Mouse (Mus musculus) kidney, embryonic 15.5 days (tissue): Measurements from ENCODE around the gene Lrch3. TPM values are rescaled to one million over a fixed set of nuclear protein-coding genes. Genes with fewer than 3 reads are reported as not detected.
"Not testable (repeated sequence)": the region's sequence is repeated elsewhere in the genome, so short reads cannot be mapped to it uniquely, and the experiment has no call there.

Experiments
- ATAC-seq: fragments of 200-750 bp; cut with Nextera tagmentation; replicated peaks from 2 replicates; pipeline ENCODE4 v1.8.0; 2017; ENCODE audit warnings: moderate TSS enrichment; ENCODE audit not compliant: low FRiP score
- H3K27ac ChIP-seq: fragments of 300-500 bp; sonication (generic); 2 replicates; pipeline ENCODE4 v1.5.1; 2015; ENCODE audit warnings: mild to moderate bottlenecking, inconsistent platforms
- H3K27me3 ChIP-seq: fragments of 300-500 bp; sonication (generic); 2 replicates; pipeline ENCODE4 v1.6.1; 2015; ENCODE audit warnings: inconsistent platforms
- H3K36me3 ChIP-seq: fragments of 300-500 bp; sonication (generic); 2 replicates; pipeline ENCODE4 v1.6.1; 2015; ENCODE audit warnings: inconsistent platforms
- H3K4me1 ChIP-seq: fragments of 300-500 bp; sonication (generic); 2 replicates; pipeline ENCODE4 v1.6.1; 2015; ENCODE audit warnings: inconsistent platforms
- H3K4me2 ChIP-seq: fragments of 300-500 bp; sonication (generic); 2 replicates; pipeline ENCODE4 v1.6.1; 2015; ENCODE audit warnings: moderate library complexity, mild to moderate bottlenecking, inconsistent platforms
- H3K4me3 ChIP-seq: fragments of 300-500 bp; sonication (generic); replicated peaks from 2 replicates; pipeline ENCODE4 v1.5.1; 2015; ENCODE audit warnings: mild to moderate bottlenecking, inconsistent platforms
- H3K9ac ChIP-seq: fragments of 300-500 bp; sonication (generic); 2 replicates; pipeline ENCODE4 v1.6.1; 2015; ENCODE audit warnings: mild to moderate bottlenecking, inconsistent platforms
- H3K9me3 ChIP-seq: fragments of 300-500 bp; sonication (generic); replicated peaks from 2 replicates; pipeline ENCODE4 v1.6.1; 2016; ENCODE audit warnings: inconsistent platforms
- WGBS: fragments of 180-500 bp; shearing (Covaris S2); methylation state at CpG from one replicate; pipeline ENCODE4 v1.1.7; 2015; ENCODE audit warnings: mixed read lengths; 5-methylcytosine and 5-hydroxymethylcytosine counted together
- polyA plus RNA-seq: library from polyadenylated mRNA; unstranded; fragments of >200 nt; fragmentation: Nextera tagmentation; extraction: Ambion mirVana; gene quantifications from 2 replicates; pipeline ENCODE4 v1.2.1, GENCODE M21; 2015

Gene Lrch3
- polyA plus RNA-seq, result 23.6 and 25.9 TPM in 2 replicates

GRCm38 (mm10) chr16:32913937-32914881 lies at the start of gene Lrch3:
TSS of gene Lrch3 (plus strand) at chr16:32914100.
- Histone ChIP-seq H3K4me1 (peaks cover 10% of the 10 kb centered on the region), H3K9me3 (no peaks in the 10 kb centered on the region), H3K27me3 (no peaks in the 10 kb centered on the region), H3K9ac (peak within 1 kb of the TSS; percentile 91), H3K36me3 (peaks cover 5% of the 10 kb centered on the region), H3K27ac (peak within 1 kb of the TSS; percentile 95), H3K4me2 (peak within 1 kb of the TSS; percentile 87), H3K4me3 (peak within 1 kb of the TSS; percentile 98)
- ATAC-seq, result peak; percentile 96
- under 1% methylated on average over 82 of the region's 85 CpGs for WGBS

GRCm38 (mm10) chr16:32865401-32865800 lies 48.5 kb upstream of the Lrch3 start:
- peaks cover 15% of the 10 kb centered on the region for H3K4me1 ChIP-seq
- no peak overlapping the region for H3K27ac ChIP-seq
- 89% methylated on average over 4 of the region's 4 CpGs for WGBS
- no peak overlapping the region for H3K4me3 ChIP-seq
- no peaks in the 10 kb centered on the region for H3K27me3 ChIP-seq
- H3K9me3 ChIP-seq, result no peaks in the 10 kb centered on the region
- ATAC-seq, result no peak
- no peak overlapping the region for H3K9ac ChIP-seq
- no peaks in the 10 kb centered on the region for H3K36me3 ChIP-seq
- H3K4me2 ChIP-seq, result no peak overlapping the region

DNA sequence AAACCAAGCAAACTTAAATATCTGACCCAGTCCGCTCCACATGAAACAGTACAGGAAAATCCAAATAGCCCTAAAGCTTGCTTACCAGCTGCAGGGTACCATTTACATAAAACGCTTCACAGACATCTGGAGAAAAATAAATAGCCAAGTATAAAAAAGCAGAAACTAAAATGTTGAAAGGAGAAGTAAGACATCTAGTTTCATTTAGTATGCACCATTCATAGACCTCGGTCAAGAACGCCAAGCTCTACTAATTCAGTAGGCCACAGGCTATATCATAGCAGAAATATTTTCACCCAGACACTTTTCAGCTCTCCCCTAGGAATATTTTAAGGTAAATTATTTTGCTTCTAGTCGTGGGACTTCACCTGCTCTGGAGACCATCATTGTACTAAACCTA lies 47.2 kb upstream of the Lrch3 start:
- Histone ChIP-seq H3K36me3 (no peaks in the 10 kb centered on the region), H3K9ac (no peak overlapping the region), H3K9me3 (no peaks in the 10 kb centered on the region), H3K4me2 (peak overlapping the region; percentile 90), H3K27me3 (no peaks in the 10 kb centered on the region), H3K4me3 (peak overlapping the region; percentile 84; the same call in 1 of the 2 replicates), H3K4me1 (peaks cover 15% of the 10 kb centered on the region), H3K27ac (no peak overlapping the region)
- ATAC-seq, result no peak
- 87% methylated on average over 5 of the region's 5 CpGs for WGBS

- Histone ChIP-seq H3K27me3 (no peaks in the 10 kb centered on the region), H3K9me3 (no peaks in the 10 kb centered on the region), H3K4me1 (peaks cover 16% of the 10 kb centered on the region), H3K27ac (peak overlapping the region; percentile 80), H3K4me3 (peak overlapping the region; percentile 84), H3K36me3 (no peaks in the 10 kb centered on the region), H3K9ac (peak overlapping the region; percentile 72), H3K4me2 (peak overlapping the region; percentile 90)
- ATAC-seq, result peak; percentile 98
- WGBS, result under 1% methylated on average over 35 of the region's 35 CpGs
These were observed 45.9 kb upstream of the Lrch3 start for GRCm38 (mm10) chr16:32867919-32868552.

DNA sequence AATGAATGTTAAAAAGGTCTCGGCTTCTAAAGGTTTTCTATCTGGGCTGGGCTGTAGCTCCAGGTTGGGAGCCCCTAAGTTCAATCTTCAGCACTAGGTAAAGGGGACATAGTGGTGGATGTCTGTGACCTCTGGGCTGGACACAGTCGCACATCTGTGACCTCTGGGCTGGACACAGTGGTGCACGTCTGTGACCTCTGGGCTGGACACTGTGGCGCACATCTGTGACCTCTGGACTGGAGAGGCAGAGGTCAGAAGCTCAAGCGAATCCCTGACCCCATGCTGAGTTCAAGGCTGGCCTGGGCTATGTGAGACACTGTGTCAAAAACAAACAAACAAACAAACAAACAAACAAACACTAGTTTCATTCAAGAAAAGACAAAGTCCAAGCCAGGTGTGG lies 43.7 kb upstream of the Lrch3 start:
- no peak overlapping the region for H3K27ac ChIP-seq
- WGBS, result 65% methylated on average over 5 of the region's 5 CpGs
- no peak overlapping the region for H3K4me2 ChIP-seq
- H3K9me3 ChIP-seq, result no peaks in the 10 kb centered on the region
- no peaks in the 10 kb centered on the region for H3K27me3 ChIP-seq
- H3K4me1 ChIP-seq, result peaks cover 17% of the 10 kb centered on the region
- no peak overlapping the region for H3K9ac ChIP-seq
- no peak for ATAC-seq
- no peaks in the 10 kb centered on the region for H3K36me3 ChIP-seq
- no peak overlapping the region for H3K4me3 ChIP-seq

DNA sequence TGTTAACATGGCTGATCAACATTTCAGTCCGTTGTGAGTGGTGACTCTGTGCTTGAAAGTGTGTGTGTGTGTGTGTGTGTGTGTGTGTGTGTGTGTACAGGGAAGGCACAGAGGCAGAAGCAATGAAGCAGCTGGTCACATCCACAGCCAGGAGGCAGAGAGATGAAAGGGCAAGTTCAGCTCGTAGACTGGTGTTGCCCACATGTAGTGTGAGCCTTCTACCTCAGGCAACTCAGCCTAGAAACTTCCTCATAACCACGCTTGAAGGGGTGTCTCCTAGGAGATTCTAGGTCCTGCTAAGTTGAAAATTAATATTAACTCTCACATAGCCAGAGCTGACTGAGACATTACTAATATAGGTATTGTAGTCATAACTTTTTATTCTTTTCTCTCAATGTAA lies 40.5 kb upstream of the Lrch3 start:
- no peaks in the 10 kb centered on the region for H3K27me3 ChIP-seq
- H3K4me3 ChIP-seq, result no peak overlapping the region
- H3K9me3 ChIP-seq, result no peaks in the 10 kb centered on the region
- no peak overlapping the region for H3K9ac ChIP-seq
- no peak overlapping the region for H3K4me2 ChIP-seq
- H3K27ac ChIP-seq, result 0 out of 2 replicates have a peak overlapping the region, but pooled peaks have one; percentile 32
- ATAC-seq, result no peak
- peaks cover 12% of the 10 kb centered on the region for H3K4me1 ChIP-seq
- WGBS, result 46% methylated on average over 3 of the region's 3 CpGs
- no peaks in the 10 kb centered on the region for H3K36me3 ChIP-seq

DNA sequence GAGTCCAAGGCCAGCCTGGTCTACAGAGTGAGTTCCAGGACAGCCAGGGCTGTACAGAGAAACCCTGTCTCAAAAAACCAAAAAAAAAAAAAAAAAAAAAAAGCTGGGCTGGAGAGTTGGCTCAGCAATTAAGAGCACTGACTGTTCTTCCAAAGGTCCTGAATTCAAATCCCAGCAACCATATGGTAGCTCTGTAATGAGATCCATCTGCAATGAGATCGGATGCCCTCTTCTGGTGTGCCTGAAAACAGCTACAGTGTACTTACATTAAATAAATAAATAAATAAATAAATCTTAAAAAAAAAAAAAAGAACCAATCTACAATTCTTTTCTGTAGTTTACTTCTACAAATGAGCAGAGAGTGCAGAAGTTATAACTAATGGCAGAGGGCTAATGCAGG lies 38.6 kb upstream of the Lrch3 start:
- not testable (repeated sequence) for H3K9me3 ChIP-seq, ATAC-seq, H3K36me3 ChIP-seq, H3K4me3 ChIP-seq, H3K27me3 ChIP-seq, H3K4me2 ChIP-seq, H3K9ac ChIP-seq, H3K27ac ChIP-seq
- WGBS, result 73% methylated on average over 1 of the region's 1 CpGs
- H3K4me1 ChIP-seq, result peaks cover 20% of the 10 kb centered on the region

DNA sequence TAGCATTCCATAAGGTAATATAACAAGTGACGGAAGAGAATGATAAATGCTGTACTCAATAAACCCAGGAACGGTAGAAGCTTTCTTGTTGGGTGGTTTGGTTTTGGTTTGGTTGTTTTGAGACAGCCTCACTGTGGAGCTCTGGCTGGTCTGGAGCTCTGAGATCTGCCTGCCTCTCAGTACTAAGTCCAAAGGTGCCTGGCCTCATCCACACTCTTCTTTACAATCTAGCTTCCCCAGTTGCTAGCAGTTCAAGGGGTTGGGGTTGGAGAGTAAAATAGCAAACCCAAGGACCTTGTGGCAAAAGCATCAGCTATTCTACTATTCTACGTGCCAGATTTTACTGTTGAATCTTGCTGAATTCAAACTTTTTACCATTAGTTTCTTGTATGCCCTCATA lies 38.1 kb upstream of the Lrch3 start:
- H3K27ac ChIP-seq, result no peak overlapping the region
- no peaks in the 10 kb centered on the region for H3K9me3 ChIP-seq
- peaks cover 20% of the 10 kb centered on the region for H3K4me1 ChIP-seq
- H3K27me3 ChIP-seq, result no peaks in the 10 kb centered on the region
- H3K9ac ChIP-seq, result no peak overlapping the region
- no peak overlapping the region for H3K4me3 ChIP-seq
- no peaks in the 10 kb centered on the region for H3K36me3 ChIP-seq
- no peak for ATAC-seq
- H3K4me2 ChIP-seq, result no peak overlapping the region
- WGBS, result 93% methylated on average over 3 of the region's 3 CpGs

- no peak for ATAC-seq
- peaks cover 23% of the 10 kb centered on the region for H3K4me1 ChIP-seq
- no peaks in the 10 kb centered on the region for H3K27me3 ChIP-seq
- H3K9ac ChIP-seq, result peak overlapping the region; percentile 86; the same call in 1 of the 2 replicates
- no peak overlapping the region for H3K27ac ChIP-seq
- WGBS, result 23% methylated on average over 9 of the region's 9 CpGs
- H3K4me3 ChIP-seq, result peak overlapping the region; percentile 70
- peak overlapping the region; percentile 72 for H3K4me2 ChIP-seq
- no peaks in the 10 kb centered on the region for H3K36me3 ChIP-seq
- no peaks in the 10 kb centered on the region for H3K9me3 ChIP-seq
These were observed 37.1 kb upstream of the Lrch3 start for GRCm38 (mm10) chr16:32876831-32877230.

DNA sequence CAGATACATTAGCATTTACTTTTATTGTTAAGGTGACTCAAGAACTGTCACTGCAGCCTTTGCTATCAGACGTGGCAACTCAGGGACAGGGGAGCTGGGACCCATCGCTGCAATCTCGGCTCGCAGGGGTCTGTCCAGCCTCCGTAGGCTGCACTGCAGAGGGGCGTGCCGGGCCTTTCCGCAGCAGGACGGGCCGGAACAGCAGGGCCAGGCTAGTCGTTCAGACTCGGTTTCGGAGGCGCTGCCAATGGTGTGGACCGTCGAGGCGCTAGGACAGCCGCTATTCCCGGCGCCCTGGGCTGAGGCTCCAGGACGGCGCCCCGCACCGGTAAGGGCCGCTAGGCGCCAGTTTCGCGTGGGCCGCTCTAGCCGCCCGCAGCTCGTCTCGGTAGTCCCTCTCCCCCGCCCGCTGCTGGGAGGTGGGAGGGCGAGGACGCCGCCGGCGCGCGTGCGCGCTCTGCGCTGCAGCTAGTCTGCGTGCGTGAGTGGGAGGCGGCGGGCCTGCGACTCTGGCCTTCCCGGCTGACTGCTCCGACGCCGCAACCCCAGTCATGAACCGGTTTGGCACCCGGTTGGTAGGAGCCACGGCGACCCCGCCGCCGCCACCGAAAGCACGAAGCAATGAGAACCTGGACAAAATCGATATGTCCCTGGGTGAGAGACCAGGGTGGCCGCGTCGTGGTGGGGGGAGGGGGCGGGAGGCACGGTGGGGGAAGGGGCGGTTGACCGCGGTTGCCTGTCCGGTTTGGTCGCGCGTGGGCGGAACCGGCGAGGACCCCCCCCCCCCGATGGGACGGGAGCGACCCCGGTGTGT lies 36.4 kb upstream of the Lrch3 start, which contains the start of the genes Fyttd1 and Rubcn:
Gene Fyttd1 (plus strand): TSS at position 158 of the 814 bp plus-strand sequence.
Gene Rubcn (minus strand): TSS at position 424 of the 814 bp plus-strand sequence.
- H3K27ac ChIP-seq, result peak within 1 kb of the TSS; percentile 91
- WGBS, result under 1% methylated on average over 70 of the region's 83 CpGs
- H3K27me3 ChIP-seq, result no peaks in the 10 kb centered on the region
- no peaks in the 10 kb centered on the region for H3K36me3 ChIP-seq
- H3K9me3 ChIP-seq, result no peaks in the 10 kb centered on the region
- peak within 1 kb of the TSS; percentile 70 for H3K4me3 ChIP-seq
- H3K4me2 ChIP-seq, result peak within 1 kb of the TSS; percentile 72
- peak within 1 kb of the TSS; percentile 86 for H3K9ac ChIP-seq
- peak; percentile 95 for ATAC-seq
- H3K4me1 ChIP-seq, result peaks cover 24% of the 10 kb centered on the region

GRCm38 (mm10) chr16:32878157-32878598 lies 35.7 kb upstream of the Lrch3 start:
- Histone ChIP-seq H3K27me3 (no peaks in the 10 kb centered on the region), H3K36me3 (no peaks in the 10 kb centered on the region), H3K4me2 (peak overlapping the region; percentile 72), H3K27ac (peak overlapping the region; percentile 91), H3K9ac (peak overlapping the region; percentile 86), H3K4me1 (peaks cover 24% of the 10 kb centered on the region), H3K4me3 (peak overlapping the region; percentile 70), H3K9me3 (no peaks in the 10 kb centered on the region)
- ATAC-seq, result peak; percentile 57
- under 1% methylated on average over 34 of the region's 34 CpGs for WGBS
